Mouse (Mus musculus) heart, embryonic 11.5 days (tissue): ENCODE measurements around the gene Ssbp3. TPM values are rescaled to one million over a fixed set of nuclear protein-coding genes. Genes with fewer than 3 reads are reported as not detected.
A peak's percentile ranks its signal among the peaks of the same experiment; 100 is the strongest.

ENCODE experiments used
- ATAC-seq: fragments of 200-750 bp; cut with Nextera tagmentation; replicated peaks from 2 replicates; pipeline ENCODE4 v1.8.0; 2017; ENCODE audit warnings: moderate library complexity; ENCODE audit not compliant: insufficient number of reproducible peaks, low FRiP score, low TSS enrichment
- H3K27ac ChIP-seq: fragments of 300-500 bp; sonication (generic); 2 replicates; pipeline ENCODE4 v1.5.1; 2014; ENCODE audit warnings: mild to moderate bottlenecking, low read depth, low read length
- H3K27me3 ChIP-seq: fragments of 300-500 bp; sonication (generic); 2 replicates; pipeline ENCODE4 v1.6.1; 2014; ENCODE audit warnings: mild to moderate bottlenecking, low read length, mixed read lengths; ENCODE audit not compliant: control insufficient read depth, insufficient read depth
- H3K36me3 ChIP-seq: fragments of 300-500 bp; sonication (generic); 2 replicates; pipeline ENCODE4 v1.6.1; 2014; ENCODE audit warnings: mild to moderate bottlenecking, low read length, moderate library complexity, mixed read lengths; ENCODE audit not compliant: control insufficient read depth, insufficient read depth
- H3K4me1 ChIP-seq: fragments of 300-500 bp; sonication (generic); 2 replicates; pipeline ENCODE4 v1.6.1; 2014; ENCODE audit warnings: low read length; ENCODE audit not compliant: control insufficient read depth, insufficient read depth
- H3K4me2 ChIP-seq: fragments of 300-500 bp; sonication (generic); 2 replicates; pipeline ENCODE4 v1.6.1; 2014; ENCODE audit warnings: mild to moderate bottlenecking, moderate library complexity
- H3K4me3 ChIP-seq: fragments of 300-500 bp; sonication (generic); 2 replicates; pipeline ENCODE4 v1.5.1; 2014; ENCODE audit warnings: low read depth, low read length
- H3K9ac ChIP-seq: fragments of 300-500 bp; sonication (generic); 2 replicates; pipeline ENCODE4 v1.6.1; 2014; ENCODE audit warnings: mild to moderate bottlenecking, low read depth, low read length, moderate library complexity
- H3K9me3 ChIP-seq: fragments of 300-500 bp; sonication (generic); replicated peaks from 2 replicates; pipeline ENCODE4 v1.6.1; 2016; ENCODE audit warnings: low read length; ENCODE audit not compliant: control insufficient read depth
- WGBS: fragments of 180-500 bp; shearing (Covaris S2); extraction: QIAGEN DNeasy Blood & Tissue Kit; methylation state at CpG from one replicate; pipeline ENCODE4 v1.1.7; 2014; ENCODE audit not compliant: insufficient replicate concordance; 5-methylcytosine and 5-hydroxymethylcytosine counted together
- polyA plus RNA-seq: library from polyadenylated mRNA; unstranded; fragments of >200 nt; fragmentation: Nextera tagmentation; extraction: Ambion mirVana; gene quantifications from 2 replicates; pipeline ENCODE4 v1.2.1, GENCODE M21; 2014

Gene Ssbp3
- polyA plus RNA-seq, 1 experiment from 2014 or later, result 63.4 TPM

DNA sequence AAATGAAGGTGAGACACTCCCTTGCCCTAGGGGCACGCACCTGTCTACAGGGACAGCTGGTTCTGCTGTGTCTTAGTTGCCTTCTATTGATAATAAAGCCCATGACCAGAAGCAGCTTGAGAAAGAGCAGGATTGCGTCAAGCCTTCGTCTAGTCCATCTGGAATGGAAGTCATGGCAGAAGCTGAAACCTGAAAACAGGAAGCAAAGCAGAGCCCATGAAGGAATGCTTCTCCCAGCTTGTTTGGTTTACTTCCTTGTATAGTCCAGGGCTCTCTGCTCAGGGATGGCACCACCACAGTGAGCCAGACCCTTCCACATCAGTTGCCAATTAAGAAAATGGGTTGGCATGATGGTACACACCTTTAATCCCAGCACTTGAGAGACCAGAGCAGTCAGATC is 171.7 kb downstream of the Ssbp3 start:
- no peak overlapping the region for H3K4me2 ChIP-seq
- 0 out of 2 replicates have a peak, but pooled peaks cover 3% of the 10 kb centered on the region for H3K27me3 ChIP-seq
- no peak overlapping the region for H3K9ac ChIP-seq
- H3K27ac ChIP-seq, result no peak overlapping the region
- no peaks in the 10 kb centered on the region for H3K9me3 ChIP-seq
- ATAC-seq, result no peak
- no peak overlapping the region for H3K4me3 ChIP-seq
- WGBS, result 81% methylated on average over 3 of the region's 3 CpGs
- H3K4me1 ChIP-seq, result peaks cover 19% of the 10 kb centered on the region
- no peaks in the 10 kb centered on the region for H3K36me3 ChIP-seq

DNA sequence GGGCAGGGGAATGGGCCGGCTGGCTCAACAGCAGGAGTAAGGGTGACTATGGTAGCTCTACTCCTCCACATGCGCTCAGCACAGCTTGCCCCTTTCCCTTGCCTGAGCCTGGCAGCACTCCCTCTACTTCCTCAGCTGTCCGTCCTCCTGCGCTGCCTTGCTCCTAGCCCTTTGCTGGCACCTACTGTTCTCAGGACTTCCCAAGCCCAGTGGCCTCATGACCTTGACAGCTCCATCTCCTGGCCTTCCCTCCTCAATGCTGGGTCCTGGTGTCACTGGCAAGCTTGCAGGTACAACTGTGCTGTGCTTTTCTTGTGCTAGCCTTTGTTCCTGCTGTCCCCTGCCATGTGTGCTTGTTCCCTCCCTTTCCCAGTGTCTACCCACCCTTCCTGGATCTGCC is 172.6 kb downstream of the Ssbp3 start:
- Histone ChIP-seq H3K27me3 (0 out of 2 replicates have a peak, but pooled peaks cover 3% of the 10 kb centered on the region), H3K4me3 (no peak overlapping the region), H3K4me2 (no peak overlapping the region), H3K9me3 (no peaks in the 10 kb centered on the region), H3K4me1 (peaks cover 19% of the 10 kb centered on the region), H3K27ac (no peak overlapping the region), H3K36me3 (no peaks in the 10 kb centered on the region), H3K9ac (no peak overlapping the region)
- WGBS, result 82% methylated on average over 4 of the region's 4 CpGs
- ATAC-seq, result no peak

DNA sequence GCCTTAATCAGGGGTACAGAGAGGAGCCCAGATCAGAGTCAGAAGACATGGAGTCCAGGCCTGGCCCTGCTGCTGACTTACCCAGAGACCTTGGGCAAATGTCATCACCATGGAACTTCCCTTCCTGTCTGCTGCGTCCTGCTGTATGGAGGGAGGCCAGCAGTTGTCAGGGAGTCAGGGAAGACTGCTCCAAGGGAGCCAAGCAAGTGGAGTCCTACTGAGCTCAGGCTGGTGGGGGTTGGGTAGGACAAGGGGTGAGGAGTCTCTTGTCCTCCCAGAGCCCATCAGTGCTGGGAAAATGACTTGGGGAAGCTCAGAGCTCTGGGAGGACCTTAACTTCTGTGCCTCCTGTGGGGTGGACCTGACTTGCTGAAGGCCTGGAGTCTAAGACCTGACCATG is 173.8 kb downstream of the Ssbp3 start:
- Histone ChIP-seq H3K36me3 (no peaks in the 10 kb centered on the region), H3K27ac (peak overlapping the region; percentile 18; the same call in 1 of the 2 replicates), H3K9ac (no peak overlapping the region), H3K9me3 (no peaks in the 10 kb centered on the region), H3K4me3 (no peak overlapping the region), H3K27me3 (0 out of 2 replicates have a peak, but pooled peaks cover 3% of the 10 kb centered on the region), H3K4me1 (peaks cover 19% of the 10 kb centered on the region), H3K4me2 (peak overlapping the region; percentile 12; the same call in 1 of the 2 replicates)
- ATAC-seq, result no peak
- 0% methylated on average over 1 of the region's 1 CpGs for WGBS

DNA sequence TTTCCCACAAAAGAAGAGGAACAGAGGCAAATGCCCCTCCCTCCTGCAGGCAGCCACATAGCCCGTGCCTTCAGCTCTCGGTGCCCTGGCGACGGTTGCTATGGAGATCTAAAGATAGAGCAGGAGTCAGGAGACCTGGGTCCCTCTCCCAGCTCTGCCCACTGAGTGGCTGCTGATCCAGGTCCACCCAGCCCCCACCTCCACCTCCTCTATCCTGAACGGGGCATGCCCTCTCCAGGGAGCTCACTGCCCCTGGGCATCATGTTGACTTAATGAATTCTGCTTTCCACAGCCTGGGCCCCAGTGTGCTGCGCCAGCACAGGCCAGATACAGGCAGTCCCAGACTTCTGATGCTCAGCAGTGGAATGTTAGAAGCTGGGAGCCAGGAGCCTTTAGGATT is 174.4 kb downstream of the Ssbp3 start:
- H3K9me3 ChIP-seq, result no peaks in the 10 kb centered on the region
- ATAC-seq, result peak; percentile 77
- 23% methylated on average over 6 of the region's 6 CpGs for WGBS
- peak overlapping the region; percentile 23; the same call in 1 of the 2 replicates for H3K4me2 ChIP-seq
- H3K4me1 ChIP-seq, result peaks cover 19% of the 10 kb centered on the region
- H3K36me3 ChIP-seq, result no peaks in the 10 kb centered on the region
- H3K27ac ChIP-seq, result peak overlapping the region; percentile 18; the same call in 1 of the 2 replicates
- H3K27me3 ChIP-seq, result 0 out of 2 replicates have a peak, but pooled peaks cover 3% of the 10 kb centered on the region
- no peak overlapping the region for H3K9ac ChIP-seq
- no peak overlapping the region for H3K4me3 ChIP-seq

DNA sequence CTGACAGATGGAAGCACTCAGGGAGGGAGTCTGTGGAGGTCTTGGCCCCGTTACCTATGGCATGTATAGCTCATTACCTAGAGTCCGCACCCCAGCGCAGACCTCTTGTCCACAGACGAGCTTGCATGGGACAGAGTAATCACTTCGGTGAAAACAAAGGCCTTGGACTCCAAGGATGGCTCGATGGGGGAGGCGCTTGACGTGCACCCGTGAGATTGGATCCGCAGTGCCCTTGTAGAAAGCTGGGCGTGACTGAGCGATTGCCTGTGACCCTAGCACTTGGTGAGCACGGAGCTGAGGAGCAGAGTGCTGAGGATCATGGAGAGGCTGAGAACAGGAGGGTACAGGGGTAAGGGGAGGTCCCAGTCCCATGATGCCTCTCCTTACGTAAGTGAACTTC is 181.2 kb downstream of the Ssbp3 start:
- no peak for ATAC-seq
- H3K27ac ChIP-seq, result no peak overlapping the region
- H3K9me3 ChIP-seq, result no peaks in the 10 kb centered on the region
- 0 out of 2 replicates have a peak, but pooled peaks cover 6% of the 10 kb centered on the region for H3K4me1 ChIP-seq
- H3K9ac ChIP-seq, result no peak overlapping the region
- no peak overlapping the region for H3K4me3 ChIP-seq
- no peaks in the 10 kb centered on the region for H3K27me3 ChIP-seq
- H3K36me3 ChIP-seq, result no peaks in the 10 kb centered on the region
- no peak overlapping the region for H3K4me2 ChIP-seq
- 80% methylated on average over 14 of the region's 14 CpGs for WGBS

DNA sequence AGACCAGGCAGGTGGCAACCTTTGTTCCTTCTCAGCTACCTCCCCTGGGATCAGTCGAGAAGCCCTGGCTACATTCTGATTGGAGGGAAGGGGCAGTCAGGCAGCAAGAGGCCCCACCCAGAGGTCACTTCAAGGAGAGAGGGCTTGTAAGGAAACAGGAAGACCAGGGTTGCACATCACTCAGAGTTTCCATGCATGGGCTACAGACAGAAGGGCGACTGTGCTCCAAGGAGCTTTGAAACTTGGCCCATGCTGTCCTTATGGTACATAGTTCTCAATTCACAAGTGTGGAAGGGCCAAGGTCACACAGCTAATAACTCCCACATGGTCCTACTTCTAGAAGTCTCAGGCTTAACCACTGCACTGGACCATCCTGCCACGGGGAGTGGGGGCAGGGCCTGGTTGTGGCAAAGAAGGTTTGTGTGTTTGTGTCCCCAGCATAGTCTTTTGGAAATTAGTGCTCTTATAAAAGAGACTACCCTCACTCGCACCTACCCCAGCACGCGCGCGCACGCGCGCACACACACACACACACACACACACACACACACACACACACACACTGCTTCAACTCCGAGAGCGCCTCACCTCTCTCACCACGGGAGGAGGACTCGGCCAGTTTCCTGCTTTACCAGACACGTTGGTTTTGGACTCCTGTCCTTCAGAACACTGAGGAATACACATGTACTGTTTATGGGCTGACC is 184.1 kb downstream of the Ssbp3 start:
- H3K9ac ChIP-seq, result no peak overlapping the region
- no peak overlapping the region for H3K27ac ChIP-seq
- 0 out of 2 replicates have a peak, but pooled peaks cover 6% of the 10 kb centered on the region for H3K4me1 ChIP-seq
- no peaks in the 10 kb centered on the region for H3K9me3 ChIP-seq
- H3K27me3 ChIP-seq, result no peaks in the 10 kb centered on the region
- ATAC-seq, result no peak
- WGBS, result 72% methylated on average over 16 of the region's 16 CpGs
- no peaks in the 10 kb centered on the region for H3K36me3 ChIP-seq
- H3K4me3 ChIP-seq, result no peak overlapping the region
- H3K4me2 ChIP-seq, result no peak overlapping the region

DNA sequence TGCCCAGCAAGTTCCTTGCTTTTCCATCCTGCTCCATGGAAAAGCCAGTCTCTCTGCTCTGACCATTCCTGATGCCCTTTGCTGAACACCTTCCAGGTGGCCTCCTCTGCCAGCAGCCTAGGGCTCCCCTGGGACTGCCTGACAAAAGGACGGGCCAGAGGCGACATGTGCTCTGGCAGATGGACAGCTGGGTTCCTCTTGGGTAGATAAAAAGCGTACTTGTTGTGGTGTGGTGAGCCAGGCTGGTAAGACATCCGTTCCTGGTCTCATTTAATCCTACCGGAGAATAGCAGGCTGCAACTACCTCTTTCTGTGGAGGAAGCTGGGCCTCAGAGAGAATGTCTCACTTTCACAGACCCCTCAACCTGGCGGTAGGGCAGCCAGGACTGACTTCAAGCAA is 185.5 kb downstream of the Ssbp3 start:
- H3K4me3 ChIP-seq, result no peak overlapping the region
- 0 out of 2 replicates have a peak, but pooled peaks cover 6% of the 10 kb centered on the region for H3K4me1 ChIP-seq
- H3K27ac ChIP-seq, result no peak overlapping the region
- 45% methylated on average over 6 of the region's 6 CpGs for WGBS
- no peak overlapping the region for H3K9ac ChIP-seq
- no peaks in the 10 kb centered on the region for H3K9me3 ChIP-seq
- no peaks in the 10 kb centered on the region for H3K27me3 ChIP-seq
- H3K36me3 ChIP-seq, result no peaks in the 10 kb centered on the region
- H3K4me2 ChIP-seq, result no peak overlapping the region
- no peak for ATAC-seq

DNA sequence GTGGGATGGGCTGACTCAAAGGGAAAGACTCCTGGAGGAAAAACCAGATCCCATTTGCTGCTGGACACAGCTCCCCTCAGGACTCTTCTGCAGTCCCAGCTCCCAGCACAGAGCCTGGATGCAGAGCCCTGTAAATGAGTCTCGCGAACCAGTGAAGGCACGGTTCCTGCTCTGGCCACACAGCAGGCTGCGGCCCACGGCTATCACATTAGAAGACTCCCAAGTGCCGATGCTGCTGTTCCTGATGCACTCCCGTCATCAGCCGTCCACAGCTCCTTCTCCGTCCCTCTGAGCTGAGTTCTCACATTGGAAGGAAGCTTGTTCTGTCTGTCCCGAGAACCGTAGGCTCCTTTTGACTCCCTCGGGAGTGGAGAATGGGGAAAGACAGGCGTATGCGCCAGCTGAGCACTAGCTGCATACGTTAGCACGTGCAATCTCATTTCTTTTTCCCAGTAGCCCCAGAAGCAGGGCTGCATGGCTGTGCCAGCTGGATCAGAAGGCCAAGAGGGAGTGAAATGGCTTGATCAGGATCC is 186.4 kb downstream of the Ssbp3 start, which contains the start of gene Cdcp2:
Gene Cdcp2 (plus strand): TSS at position 51 of the 533 bp plus-strand sequence.
- H3K9ac ChIP-seq, result no peak within 1 kb of the TSS
- no peaks in the 10 kb centered on the region for H3K27me3 ChIP-seq
- WGBS, result 45% methylated on average over 16 of the region's 16 CpGs
- no peak within 1 kb of the TSS for H3K27ac ChIP-seq
- no peak within 1 kb of the TSS for H3K4me2 ChIP-seq
- H3K9me3 ChIP-seq, result no peaks in the 10 kb centered on the region
- no peaks in the 10 kb centered on the region for H3K36me3 ChIP-seq
- no peak within 1 kb of the TSS for H3K4me3 ChIP-seq
- ATAC-seq, result no peak
- H3K4me1 ChIP-seq, result 0 out of 2 replicates have a peak, but pooled peaks cover 6% of the 10 kb centered on the region
